Mouse (Mus musculus) Patski (cell line): ENCODE data around the gene Usp39. TPM values are rescaled to one million over a fixed set of nuclear protein-coding genes. Genes with fewer than 3 reads are reported as not detected.

Source experiments
- ATAC-seq: fragments of 100-300 bp; one replicate; pipeline ENCODE4 v1.8.0; 2021
- CTCF ChIA-PET: fragments of 350-600 bp; sonication (Branson Sonifier 250); formaldehyde crosslinking; loops from one replicate; lab custom pipeline; 2022; ENCODE audit warnings: inconsistent platforms; lab: Charles Lee
- POLR2A ChIA-PET: fragments of 350-600 bp; sonication (Branson Sonifier 250); formaldehyde crosslinking; loops from one replicate; lab custom pipeline; 2022; ENCODE audit warnings: antibody characterized with exemption, inconsistent platforms; lab: Charles Lee
- DNase-seq: peaks from one replicate; pipeline ENCODE4 v3.0.0-alpha.2; 2011; ENCODE audit warnings: low read depth, low spot score
- H3K27me3 ChIP-seq: fragments of 371-371 bp; one replicate; pipeline ENCODE4 v1.5.1; 2021
- CTCF ChIP-seq: fragments of 100-300 bp; IDR thresholded peaks from one replicate; pipeline ENCODE4 v1.5.1; 2021
- in situ Hi-C: fragments of 300-500 bp; cut with MboI; formaldehyde crosslinking; loops from 3 replicates; pipeline ENCODE4 v1.11.1; 2018; ENCODE audit warnings: low pct_unique_long_range_greater_than_20kb, mixed read lengths
- polyA plus RNA-seq: library from polyadenylated mRNA; unstranded; gene quantifications from one replicate; pipeline ENCODE4 v1.2.3, GENCODE M21; 2021

Usp39 gene
- polyA plus RNA-seq, 1 experiment from 2014 or later: 64.7 TPM

DNA sequence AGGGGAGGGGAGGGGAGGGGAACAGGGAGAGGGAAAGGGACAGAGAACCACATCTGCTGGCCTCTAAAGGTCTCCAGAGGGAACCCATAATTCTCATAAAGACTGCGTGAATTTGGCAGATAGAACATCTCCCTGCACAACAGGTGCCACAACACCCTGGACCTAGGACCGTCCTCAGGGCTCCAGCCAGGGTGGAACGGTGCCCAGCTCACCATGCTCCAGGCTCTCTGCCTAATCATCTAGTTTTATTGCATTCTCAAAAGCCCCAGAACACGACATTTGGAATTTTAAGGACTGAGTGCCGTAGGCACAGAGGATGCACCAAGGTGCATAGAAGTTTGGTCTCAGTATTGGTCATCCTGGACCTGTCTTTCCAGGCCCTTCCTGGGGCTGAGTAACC lies 74.7 kb downstream of the Usp39 start:
- no peak for TF ChIP-seq CTCF

More for the DNA sequence above, 74.7 kb downstream of the Usp39 start:
- no peaks in the 10 kb centered on the region for H3K27me3 ChIP-seq
- DNase-seq: no peak
- CTCF ChIA-PET: no interaction called here
- in situ Hi-C loops: no loop called here
- no peak for ATAC-seq
- POLR2A ChIA-PET: no interaction called here

Other genes with a start within 250 kb of the Usp39 start
- gene St3gal5, start 247.6 kb downstream of the Usp39 start, polyA plus RNA-seq: 42.0 TPM
- 5.7 TPM for gene Atoh8, start 109.6 kb downstream of the Usp39 start, polyA plus RNA-seq
- gene Sftpb, start 40.6 kb downstream of the Usp39 start, polyA plus RNA-seq: 0.05 TPM
- gene 0610030E20Rik, start 2.1 kb upstream of the Usp39 start, polyA plus RNA-seq: 13.8 TPM
- gene Tmem150a, start 10.3 kb upstream of the Usp39 start, polyA plus RNA-seq: 39.8 TPM
- 98.4 TPM for gene Rnf181, start 21.8 kb upstream of the Usp39 start, polyA plus RNA-seq
- 33.2 TPM for gene Vamp5, start 35.3 kb upstream of the Usp39 start, polyA plus RNA-seq
- gene Vamp8, start 45.5 kb upstream of the Usp39 start, polyA plus RNA-seq: 189 TPM
- 36.3 TPM for gene Ggcx, start 69.1 kb upstream of the Usp39 start, polyA plus RNA-seq
- 181 TPM for gene Mat2a, start 94.4 kb upstream of the Usp39 start, polyA plus RNA-seq
- gene Sh2d6, start 176.5 kb upstream of the Usp39 start, polyA plus RNA-seq: 0.26 TPM
- 230 TPM for gene Capg, start 199.2 kb upstream of the Usp39 start, polyA plus RNA-seq